Mouse (Mus musculus) stomach, postnatal 0 days (tissue): ENCODE measurements around the gene Esyt3.

ENCODE experiments used
- CTCF ChIP-seq: IDR thresholded peaks from 2 replicates; pipeline ENCODE4 v1.5.1; 2016; ENCODE audit warnings: antibody characterized with exemption, low read depth, mild to moderate bottlenecking, moderate library complexity
- EP300 ChIP-seq: optimal IDR thresholded peaks from 2 replicates; pipeline ENCODE3; 2016; ENCODE audit warnings: antibody characterized with exemption

GRCm38 (mm10) chr9:99400781-99401180 is 42.4 kb upstream of the Esyt3 start:
- TF ChIP-seq CTCF (no peak), EP300 (no peak)
